Mouse (Mus musculus) NIH3T3 (cell line): ENCODE data around the gene Hist1h2ah.

Experiments
- DNase-seq: peaks from one replicate; pipeline ENCODE4 v3.0.0-alpha.2; 2012; ENCODE audit warnings: low read depth

Gene Hist1h2ah

GRCm38 (mm10) chr13:22008707-22009106, 26.7 kb downstream of the Hist1h2ah start:
- no peak for DNase-seq

- no peak for DNase-seq
Observed at GRCm38 (mm10) chr13:22007872-22008271, 27.5 kb downstream of the Hist1h2ah start.

- no peak for DNase-seq
Observed at GRCm38 (mm10) chr13:22007121-22007510, 28.3 kb downstream of the Hist1h2ah start.

GRCm38 (mm10) chr13:22006334-22007120, 28.8 kb downstream of the Hist1h2ah start:
- peak; percentile 40 for DNase-seq

GRCm38 (mm10) chr13:22005605-22006333, 29.6 kb downstream of the Hist1h2ah start:
- peak; percentile 16 for DNase-seq

DNA sequence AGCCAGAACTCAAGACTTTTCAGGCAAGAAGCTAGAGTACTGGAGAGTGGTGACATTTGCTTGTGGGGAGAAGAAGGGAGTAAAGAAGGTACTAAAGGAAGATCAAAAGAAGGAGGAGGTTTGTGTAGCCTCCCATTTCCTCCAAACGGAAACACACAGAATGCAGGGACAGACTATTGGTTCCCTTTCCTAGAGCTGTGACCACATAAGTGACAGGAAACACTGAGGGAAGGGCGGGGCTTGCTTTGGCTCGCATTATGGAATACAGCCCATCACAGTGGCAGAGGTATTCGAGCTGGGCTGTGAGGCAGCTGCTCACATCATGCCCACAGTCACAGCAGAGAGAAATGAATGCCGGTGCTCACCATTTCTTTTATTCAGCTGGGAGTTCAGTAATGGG, 33.5 kb downstream of the Hist1h2ah start:
- no peak for DNase-seq

DNA sequence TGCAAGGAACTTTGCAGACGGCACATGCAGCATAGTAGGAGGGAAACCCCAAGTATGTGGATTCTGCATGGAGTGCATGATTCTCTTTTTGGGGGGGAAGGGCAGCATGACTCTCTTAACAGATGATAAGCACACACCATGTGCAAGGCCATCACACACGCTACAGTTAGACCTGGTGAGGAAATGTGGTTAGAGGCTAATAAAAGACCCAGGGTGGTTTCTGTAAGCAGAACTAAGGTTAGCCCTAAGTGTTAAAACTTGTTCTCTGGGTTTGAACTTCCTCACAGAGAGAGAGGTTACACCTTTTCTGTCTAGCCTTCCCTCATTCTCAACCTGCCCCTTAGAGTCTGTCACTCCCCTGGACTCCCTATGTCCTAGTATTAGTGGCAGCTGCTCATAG, 34.0 kb downstream of the Hist1h2ah start:
- no peak for DNase-seq

GRCm38 (mm10) chr13:21999147-21999546, 36.2 kb downstream of the Hist1h2ah start:
- no peak for DNase-seq

- no peak for DNase-seq
Observed at GRCm38 (mm10) chr13:21998412-21998811, 37.0 kb downstream of the Hist1h2ah start.

- DNase-seq, result no peak
Observed at GRCm38 (mm10) chr13:21997821-21998220, 37.5 kb downstream of the Hist1h2ah start.

DNA sequence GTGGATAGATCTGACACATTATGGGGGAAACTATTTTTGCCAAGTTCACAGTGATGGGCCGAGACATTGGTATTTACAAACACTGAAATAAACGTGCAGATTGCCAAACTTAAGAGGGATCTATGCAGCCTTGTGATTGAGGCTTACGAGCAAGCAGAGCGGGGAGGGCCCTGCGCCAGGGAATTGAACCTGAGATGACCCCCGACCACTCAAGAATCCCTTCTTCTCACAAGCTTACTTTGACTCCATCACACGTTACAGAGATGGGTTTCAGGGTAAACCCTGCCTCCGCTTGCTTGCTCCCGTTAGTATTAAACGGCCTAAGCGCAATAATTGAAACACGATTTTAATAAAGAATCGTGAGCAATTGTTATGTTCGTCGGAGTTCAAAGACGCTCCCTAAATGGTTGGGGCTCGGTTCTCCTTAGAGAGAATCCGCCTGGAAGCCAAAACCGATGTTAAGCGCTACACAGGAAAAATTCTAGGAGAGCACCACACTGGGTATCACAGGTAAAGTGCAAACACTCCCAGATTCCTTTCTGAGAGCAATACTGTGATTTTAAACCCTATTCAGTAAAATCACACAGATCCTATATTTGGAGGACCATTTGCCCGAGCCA, 38.1 kb downstream of the Hist1h2ah start:
- DNase-seq, result no peak

DNA sequence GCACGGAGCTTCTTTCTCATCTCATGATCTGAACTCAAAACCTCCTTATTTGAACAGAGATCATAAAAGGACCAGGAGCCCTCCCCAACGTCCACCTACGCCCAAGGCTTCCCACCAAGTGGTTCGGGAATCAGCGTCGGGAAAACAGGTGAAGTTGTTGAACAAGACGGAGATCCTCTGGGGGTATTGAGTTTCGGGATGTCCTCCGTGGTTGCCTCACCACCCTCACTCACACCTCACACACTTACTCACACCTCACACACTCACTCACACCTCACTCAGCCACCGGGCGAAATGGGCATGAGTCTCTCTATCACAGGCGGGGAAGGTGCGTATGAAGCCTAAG, 38.6 kb downstream of the Hist1h2ah start:
- no peak for DNase-seq

DNA sequence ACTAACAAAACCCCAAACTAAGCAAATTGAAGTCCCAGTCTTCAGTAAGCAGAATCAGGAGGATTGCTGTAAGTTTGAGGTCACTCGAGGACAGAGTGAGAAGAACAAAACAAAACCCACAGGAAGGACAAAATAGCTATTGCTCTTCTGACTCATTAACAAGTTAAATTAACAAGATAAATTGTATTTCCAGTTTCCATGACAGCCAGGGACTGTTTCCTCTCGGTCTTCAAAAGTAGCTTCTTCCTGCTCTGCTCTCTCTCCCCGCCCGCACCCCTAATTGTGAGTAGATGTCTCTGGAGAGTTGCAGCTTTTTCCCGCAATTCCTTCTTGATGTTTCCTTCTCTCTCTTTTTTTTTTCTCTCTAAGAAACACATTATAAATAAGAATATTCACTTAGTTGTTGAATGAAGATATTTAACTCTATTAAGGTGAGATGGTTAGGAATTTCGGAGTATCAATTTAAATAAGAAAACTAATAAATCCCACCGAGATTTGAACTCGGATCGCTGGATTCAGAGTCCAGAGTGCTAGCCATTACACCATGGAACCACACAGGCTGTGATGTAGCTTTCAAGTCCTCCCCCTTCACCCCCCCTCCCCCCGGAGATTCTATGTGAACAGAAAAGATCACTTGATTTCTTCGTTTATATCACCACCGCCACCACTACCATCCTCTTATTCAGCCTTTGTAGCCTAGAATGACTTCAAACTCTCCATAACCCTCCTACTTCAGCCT, 39.1 kb downstream of the Hist1h2ah start:
- peak; percentile 57 for DNase-seq

DNA sequence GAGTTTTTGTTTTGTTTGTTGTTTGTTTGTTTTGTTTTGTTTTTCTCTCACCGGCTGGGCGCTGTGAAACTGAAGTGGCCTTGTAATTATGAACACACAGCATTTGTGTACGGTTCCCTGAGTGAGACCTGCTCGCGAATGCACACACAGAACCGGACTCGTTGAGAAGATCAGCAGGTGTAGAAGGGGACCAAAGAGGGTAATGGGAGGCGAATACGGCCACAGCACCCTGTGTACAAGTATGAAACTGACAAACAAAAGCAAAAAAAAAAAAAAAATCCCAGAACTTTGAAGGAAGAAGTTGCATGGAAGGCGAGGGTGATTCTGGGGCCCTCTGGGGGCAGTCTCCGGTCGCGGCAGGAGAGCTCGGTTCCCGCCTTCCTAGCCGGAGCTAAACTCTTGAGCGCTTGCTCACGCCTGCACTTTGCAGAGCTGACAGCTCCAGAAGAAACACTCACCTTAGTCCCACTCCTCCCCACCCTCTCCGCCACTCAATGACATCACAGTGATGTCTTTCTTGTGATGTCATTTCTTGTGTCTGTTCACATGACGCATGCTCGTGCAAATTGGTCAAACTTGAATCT, 39.9 kb downstream of the Hist1h2ah start:
- peak; percentile 67 for DNase-seq

DNA sequence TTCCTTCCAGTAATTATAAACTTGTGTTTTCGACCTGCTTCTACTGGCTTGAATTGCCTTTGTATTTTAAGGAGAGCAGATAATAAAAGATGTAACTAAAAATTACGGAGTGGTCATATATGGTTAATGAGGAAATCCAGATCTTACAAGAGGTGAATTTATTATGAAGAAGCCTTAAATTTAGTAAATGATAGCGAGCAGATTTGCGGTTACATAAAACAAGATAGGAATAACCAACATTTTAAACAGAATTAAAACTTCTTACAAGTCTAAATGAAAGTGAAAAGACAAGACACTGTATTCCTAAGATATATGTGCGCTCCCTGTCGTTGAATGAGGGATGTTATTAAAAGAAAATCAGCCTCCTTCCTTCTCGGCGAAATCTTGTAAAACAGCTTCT, 40.5 kb downstream of the Hist1h2ah start:
- peak; percentile 17 for DNase-seq

DNA sequence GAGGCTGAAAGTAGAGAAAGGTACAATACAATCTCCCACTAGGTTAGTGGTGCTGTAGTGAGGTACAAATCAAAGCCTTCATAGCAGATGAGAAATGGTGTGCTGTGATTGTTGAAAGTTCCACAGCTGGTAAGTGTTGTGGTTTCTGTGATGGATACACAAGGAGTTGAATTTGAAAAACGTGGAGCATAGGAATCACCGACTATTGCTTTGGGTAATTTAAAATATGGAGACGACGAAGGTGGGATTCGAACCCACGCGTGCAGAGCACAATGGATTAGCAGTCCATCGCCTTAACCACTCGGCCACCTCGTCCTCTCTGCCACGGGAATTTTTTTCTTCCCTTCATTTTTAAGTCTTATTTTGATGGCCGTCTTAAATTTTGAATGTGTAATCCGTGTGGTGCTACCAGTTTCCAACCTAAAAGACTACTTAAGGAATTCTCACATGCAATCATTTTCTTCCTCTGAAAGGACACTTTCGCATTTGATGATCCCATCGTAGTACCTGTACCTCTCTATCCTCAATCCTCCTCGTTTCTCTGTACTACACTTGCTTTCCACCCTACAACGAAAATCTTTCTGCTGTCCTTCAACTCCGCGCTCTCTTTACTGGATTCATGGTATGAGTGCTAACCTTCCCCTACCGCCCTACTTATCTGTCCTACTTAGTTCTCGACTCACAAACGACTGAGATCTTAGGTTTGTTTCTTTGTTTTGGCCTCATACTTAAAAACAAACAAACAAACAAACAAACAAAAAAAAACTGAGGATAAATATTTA, 41.2 kb downstream of the Hist1h2ah start:
- DNase-seq, result peak; percentile 73

GRCm38 (mm10) chr13:21992550-21992949, 42.8 kb downstream of the Hist1h2ah start:
- no peak for DNase-seq
